Mouse (Mus musculus): Measurements from ENCODE around the gene Mtg2. TPM values are rescaled to one million over a fixed set of nuclear protein-coding genes. Genes with fewer than 3 reads are reported as not detected.

Gene Mtg2
- polyA plus RNA-seq, 1 experiment from 2014 or later = 24.4 TPM

DNA sequence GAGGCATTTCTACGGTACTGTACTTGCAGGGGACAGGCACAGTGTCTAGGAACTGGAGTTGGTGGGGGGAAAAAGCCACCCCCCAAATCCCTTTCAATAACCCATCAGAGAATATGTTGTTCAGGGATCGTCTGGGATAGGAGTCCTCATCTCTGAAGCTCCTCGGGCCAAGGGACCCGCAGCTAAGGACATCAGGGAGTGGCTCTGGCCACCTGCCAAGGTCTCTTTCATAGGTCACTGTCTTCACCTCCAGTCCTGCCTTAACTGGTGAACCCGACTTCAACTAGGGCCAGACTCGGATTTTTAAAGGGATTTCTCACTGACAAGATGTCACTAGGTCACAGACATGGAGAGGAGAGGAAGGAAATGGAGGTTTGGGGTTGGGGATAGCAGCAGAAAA lies 37.9 kb downstream of the Mtg2 start:
- H3K4me3 ChIP-seq = no peak overlapping the region
- no peak for ATAC-seq (replicated peaks; ENCODE audit: insufficient number of reproducible peaks, insufficient read depth, low FRiP score, low read depth)

DNA sequence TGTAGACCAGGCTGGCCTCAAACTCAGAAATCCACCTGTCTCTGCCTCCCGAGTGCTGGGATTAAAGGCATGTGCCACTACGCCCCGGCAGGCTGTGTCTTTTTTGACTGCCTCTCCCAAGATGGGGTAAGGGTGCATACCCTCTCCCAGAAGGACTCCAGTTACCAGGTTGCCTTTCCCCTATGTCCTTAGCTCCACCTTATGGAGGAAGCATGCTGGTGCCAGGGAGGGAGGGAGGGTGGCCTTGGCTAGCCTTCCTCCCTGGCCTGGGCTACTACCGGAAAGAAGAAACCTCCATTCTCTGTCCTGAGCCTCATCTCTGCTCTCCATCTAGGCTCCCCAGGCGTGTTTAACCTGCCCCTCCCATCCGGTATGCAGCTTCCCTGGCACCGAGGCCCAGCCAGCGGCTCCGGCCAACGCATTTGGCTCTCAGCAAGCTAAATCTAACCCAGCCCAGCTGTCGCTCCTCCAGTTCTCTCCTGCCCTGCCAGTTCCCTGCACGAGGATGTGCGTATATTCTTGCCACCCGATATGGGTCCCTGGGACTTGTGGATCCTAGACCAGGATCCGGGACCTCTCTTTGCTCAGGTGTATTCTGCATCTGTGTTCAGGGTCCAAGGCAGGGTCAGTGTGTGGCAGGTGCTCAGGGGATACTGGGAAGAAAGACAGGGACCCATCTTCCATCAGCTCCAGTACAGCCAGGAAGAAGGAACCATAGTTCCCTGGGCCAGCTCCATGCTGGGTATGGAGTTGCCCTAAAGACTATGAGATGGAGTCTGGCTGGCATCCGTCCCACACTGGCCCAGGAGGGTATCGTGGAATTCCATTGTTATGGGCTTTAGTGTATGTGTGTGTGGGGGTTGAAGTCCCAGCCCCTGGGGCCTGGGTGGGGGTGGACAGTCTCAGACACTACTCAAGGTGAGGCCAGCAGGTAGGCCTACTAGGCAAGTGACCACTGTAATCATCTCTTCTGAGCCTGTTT lies 43.8 kb downstream of the Mtg2 start:
- Histone ChIP-seq H3K27ac (peak overlapping the region; percentile 69; the same call in 1 of the 2 replicates), H3K4me3 (no peak overlapping the region), H3K36me3 (no peaks in the 10 kb centered on the region), H3K27me3 (no peaks in the 10 kb centered on the region), H3K4me1 (replicated peaks) (peaks cover 47% of the 10 kb centered on the region), H3K4me2 (no peak overlapping the region), H3K9me3 (replicated peaks) (no peaks in the 10 kb centered on the region), H3K9ac (no peak overlapping the region)
- no peak for ATAC-seq (replicated peaks; ENCODE audit: insufficient number of reproducible peaks, insufficient read depth, low FRiP score, low read depth)
- WGBS = 56% methylated on average over 17 of the region's 17 CpGs

More for the DNA sequence above, 37.9 kb downstream of the Mtg2 start:
- peaks cover 28% of the 10 kb centered on the region for H3K27me3 ChIP-seq
- peaks cover 19% of the 10 kb centered on the region for H3K4me1 ChIP-seq (replicated peaks)
- no peak overlapping the region for H3K27ac ChIP-seq
- no peaks in the 10 kb centered on the region for H3K9me3 ChIP-seq (replicated peaks)
- H3K4me2 ChIP-seq = no peak overlapping the region
- WGBS = 47% methylated on average over 6 of the region's 6 CpGs
- H3K36me3 ChIP-seq = no peaks in the 10 kb centered on the region
- H3K9ac ChIP-seq = no peak overlapping the region

DNA sequence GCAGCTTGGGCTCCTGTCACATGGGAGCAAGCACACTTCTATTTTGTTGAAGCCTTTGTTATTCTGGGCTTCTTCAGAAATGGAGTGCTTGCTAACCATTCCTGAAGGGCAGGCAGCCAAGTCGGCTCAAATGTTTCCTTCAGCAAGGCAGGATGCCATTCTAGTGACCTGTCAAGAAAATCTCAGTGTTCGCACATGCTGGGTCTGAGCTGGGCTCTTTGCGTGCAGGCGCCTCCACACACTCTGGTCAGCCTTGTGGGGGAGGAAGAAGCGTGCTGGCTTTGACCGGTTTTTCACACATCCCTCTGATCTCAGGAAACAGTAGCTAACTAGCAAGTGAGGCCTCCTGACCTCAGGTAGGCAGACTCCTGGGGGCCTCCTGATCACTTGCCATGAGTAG lies 44.9 kb downstream of the Mtg2 start:
- H3K27ac ChIP-seq = peak overlapping the region; percentile 69
- no peaks in the 10 kb centered on the region for H3K27me3 ChIP-seq
- H3K4me1 ChIP-seq (replicated peaks) = peaks cover 54% of the 10 kb centered on the region
- H3K9ac ChIP-seq = no peak overlapping the region
- H3K36me3 ChIP-seq = no peaks in the 10 kb centered on the region
- WGBS = 9% methylated on average over 6 of the region's 6 CpGs
- H3K9me3 ChIP-seq (replicated peaks) = no peaks in the 10 kb centered on the region
- no peak for ATAC-seq (replicated peaks; ENCODE audit: insufficient number of reproducible peaks, insufficient read depth, low FRiP score, low read depth)
- H3K4me3 ChIP-seq = no peak overlapping the region
- H3K4me2 ChIP-seq = no peak overlapping the region

DNA sequence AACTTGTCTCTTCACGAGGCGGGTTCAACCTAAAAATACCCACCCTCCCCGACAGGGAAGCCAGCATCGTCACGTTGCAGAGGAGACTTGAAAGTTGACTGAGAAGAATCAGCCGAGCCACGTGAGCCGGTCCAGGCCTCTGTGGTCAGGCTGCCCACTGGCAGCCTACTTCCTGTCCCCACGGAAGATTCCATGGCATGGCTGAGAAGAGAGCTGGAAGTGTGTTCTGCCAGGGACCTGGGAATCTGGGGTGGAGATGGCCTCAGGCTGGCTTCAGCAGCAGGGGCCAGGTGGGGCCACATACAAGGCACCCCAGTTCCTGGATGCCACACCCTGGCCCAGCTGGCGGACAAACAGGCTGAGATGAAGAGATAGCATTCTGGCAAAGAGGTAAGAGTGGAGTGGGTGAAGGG lies 45.7 kb downstream of the Mtg2 start:
- 41% methylated on average over 10 of the region's 10 CpGs for WGBS
- Histone ChIP-seq H3K4me3 (no peak overlapping the region), H3K9me3 (replicated peaks) (no peaks in the 10 kb centered on the region), H3K9ac (no peak overlapping the region), H3K36me3 (no peaks in the 10 kb centered on the region), H3K4me1 (replicated peaks) (peaks cover 57% of the 10 kb centered on the region), H3K27ac (peak overlapping the region; percentile 69), H3K4me2 (no peak overlapping the region), H3K27me3 (no peaks in the 10 kb centered on the region)
- no peak for ATAC-seq (replicated peaks; ENCODE audit: insufficient number of reproducible peaks, insufficient read depth, low FRiP score, low read depth)

DNA sequence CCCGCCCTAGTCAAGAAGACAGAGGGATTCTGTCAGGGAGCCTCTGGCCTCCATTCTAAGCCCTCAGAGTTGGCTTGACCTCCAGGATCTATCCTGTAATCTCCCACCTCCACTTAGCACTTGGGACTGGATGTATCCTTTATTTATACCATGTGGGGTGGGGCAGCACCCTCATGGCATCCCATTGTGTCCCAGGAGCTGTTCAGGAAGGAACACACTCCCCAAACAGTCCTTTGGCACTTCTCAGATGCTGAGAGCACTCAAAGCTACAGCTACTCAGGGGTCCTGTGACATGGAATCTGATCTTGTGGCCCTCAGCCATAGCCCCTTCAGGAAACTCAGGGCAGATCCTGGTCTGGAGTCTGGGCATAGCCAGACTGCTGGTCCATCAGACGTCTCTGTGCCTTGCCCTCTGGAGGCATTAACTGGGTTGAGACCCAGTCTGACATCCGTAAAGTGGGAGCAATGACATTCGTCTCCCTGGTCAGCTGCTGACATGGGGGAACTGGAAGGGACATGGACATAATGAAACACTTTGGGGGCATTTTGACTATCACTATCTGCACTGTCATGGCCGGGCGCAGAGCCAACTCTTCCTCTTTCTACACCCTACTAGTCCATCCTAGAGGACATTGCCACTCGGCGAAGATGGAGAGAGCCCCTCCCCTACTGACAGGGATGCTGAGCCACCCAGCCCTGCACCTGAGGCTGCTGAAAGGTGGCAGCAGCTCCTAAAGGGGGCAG lies 46.5 kb downstream of the Mtg2 start:
- H3K36me3 ChIP-seq = no peaks in the 10 kb centered on the region
- H3K9ac ChIP-seq = no peak overlapping the region
- H3K4me3 ChIP-seq = no peak overlapping the region
- no peak overlapping the region for H3K27ac ChIP-seq
- no peaks in the 10 kb centered on the region for H3K9me3 ChIP-seq (replicated peaks)
- no peak overlapping the region for H3K4me2 ChIP-seq
- H3K4me1 ChIP-seq (replicated peaks) = peaks cover 57% of the 10 kb centered on the region
- 59% methylated on average over 8 of the region's 8 CpGs for WGBS
- no peaks in the 10 kb centered on the region for H3K27me3 ChIP-seq
- no peak for ATAC-seq (replicated peaks; ENCODE audit: insufficient number of reproducible peaks, insufficient read depth, low FRiP score, low read depth)

DNA sequence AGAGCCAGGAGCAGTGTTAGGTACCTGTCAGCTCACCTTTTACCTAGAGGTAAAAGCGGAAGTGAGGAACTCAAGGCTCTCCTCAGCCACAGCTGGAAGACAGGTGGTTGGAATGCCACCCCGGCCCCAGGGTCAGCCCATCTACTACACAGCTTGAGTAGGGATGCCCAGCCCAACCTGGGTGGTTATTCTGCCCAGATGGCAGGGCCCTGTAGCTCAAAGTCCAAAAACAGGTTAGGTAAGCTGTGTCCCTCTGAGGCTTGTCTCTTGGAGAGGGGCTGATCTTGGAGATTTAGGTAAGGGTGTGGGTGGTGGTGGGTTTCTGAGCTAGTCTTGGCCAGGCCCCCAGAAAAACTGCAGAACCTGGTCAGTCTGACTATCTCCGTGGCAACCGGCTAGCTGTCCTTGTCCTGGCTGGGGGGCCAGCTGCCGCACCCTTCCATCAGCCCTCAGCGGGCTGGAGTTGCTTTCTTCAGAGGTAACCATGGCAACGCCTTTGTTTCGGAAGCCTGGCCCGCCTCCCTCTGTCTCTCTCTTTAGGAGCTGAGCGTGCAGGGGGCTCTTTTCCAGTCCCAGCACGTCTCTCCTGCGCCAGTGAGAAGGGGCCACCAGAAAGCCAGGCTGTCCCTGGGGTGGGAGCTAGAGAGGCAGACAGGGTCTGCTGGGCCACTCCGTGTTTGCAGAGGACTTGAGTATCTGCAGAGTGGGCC lies 47.3 kb downstream of the Mtg2 start:
- no peak overlapping the region for H3K4me3 ChIP-seq
- H3K4me2 ChIP-seq = peak overlapping the region; percentile 83; the same call in 1 of the 2 replicates
- H3K4me1 ChIP-seq (replicated peaks) = peaks cover 57% of the 10 kb centered on the region
- H3K27ac ChIP-seq = no peak overlapping the region
- WGBS = 16% methylated on average over 13 of the region's 13 CpGs
- H3K27me3 ChIP-seq = no peaks in the 10 kb centered on the region
- ATAC-seq (replicated peaks; ENCODE audit: insufficient number of reproducible peaks, insufficient read depth, low FRiP score, low read depth) = no peak
- no peaks in the 10 kb centered on the region for H3K9me3 ChIP-seq (replicated peaks)
- H3K9ac ChIP-seq = no peak overlapping the region
- H3K36me3 ChIP-seq = no peaks in the 10 kb centered on the region

DNA sequence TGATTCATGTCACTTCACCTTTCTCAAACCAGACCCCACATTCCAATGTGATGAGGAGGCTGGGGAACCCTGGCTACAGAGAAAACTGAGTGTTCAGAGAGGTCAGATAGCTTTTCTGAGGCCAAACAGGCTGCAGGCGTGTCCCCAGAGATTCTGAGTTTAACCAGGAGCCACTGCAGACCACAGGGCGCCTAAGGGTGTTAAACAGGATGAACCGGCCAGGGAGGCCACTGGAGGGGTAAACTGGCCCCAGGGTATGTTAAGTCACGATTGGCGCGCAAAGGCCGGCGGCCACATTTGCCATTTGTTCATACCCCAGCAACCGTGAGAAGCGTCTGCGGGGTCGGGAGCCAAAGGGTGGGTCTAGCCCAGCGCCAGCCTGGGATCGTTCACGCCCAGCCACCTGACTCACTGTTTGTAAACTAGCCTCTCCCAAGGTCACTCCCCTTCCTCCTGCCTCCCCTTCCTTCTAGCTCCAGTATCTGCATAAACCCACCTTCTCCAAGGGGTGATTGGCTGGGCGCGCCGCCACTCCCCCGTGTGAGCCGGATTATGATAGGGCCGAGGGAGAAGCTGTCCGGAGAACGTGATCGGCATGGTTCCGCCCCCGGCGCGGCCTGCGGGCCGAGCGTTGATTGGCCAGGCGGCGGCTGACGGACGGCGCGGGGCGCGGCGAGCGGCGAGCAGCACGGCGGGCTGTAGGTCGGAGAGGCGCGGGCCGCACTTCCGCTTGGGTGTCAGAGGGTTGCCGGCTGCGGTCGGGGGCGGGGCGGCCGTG lies 48.5 kb downstream of the Mtg2 start, which contains the start of gene Osbpl2:
Osbpl2 (plus strand) TSS at position 646 of the 778 bp plus-strand sequence.
- peak within 1 kb of the TSS; percentile 67 for H3K4me3 ChIP-seq
- no peaks in the 10 kb centered on the region for H3K36me3 ChIP-seq
- ATAC-seq (replicated peaks; ENCODE audit: insufficient number of reproducible peaks, insufficient read depth, low FRiP score, low read depth) = peak; percentile 98
- no peaks in the 10 kb centered on the region for H3K9me3 ChIP-seq (replicated peaks)
- H3K27ac ChIP-seq = peak within 1 kb of the TSS; percentile 73
- no peaks in the 10 kb centered on the region for H3K27me3 ChIP-seq
- peak within 1 kb of the TSS; percentile 80 for H3K9ac ChIP-seq
- under 1% methylated on average over 55 of the region's 55 CpGs for WGBS
- H3K4me2 ChIP-seq = peak within 1 kb of the TSS; percentile 89
- H3K4me1 ChIP-seq (replicated peaks) = peaks cover 57% of the 10 kb centered on the region

DNA sequence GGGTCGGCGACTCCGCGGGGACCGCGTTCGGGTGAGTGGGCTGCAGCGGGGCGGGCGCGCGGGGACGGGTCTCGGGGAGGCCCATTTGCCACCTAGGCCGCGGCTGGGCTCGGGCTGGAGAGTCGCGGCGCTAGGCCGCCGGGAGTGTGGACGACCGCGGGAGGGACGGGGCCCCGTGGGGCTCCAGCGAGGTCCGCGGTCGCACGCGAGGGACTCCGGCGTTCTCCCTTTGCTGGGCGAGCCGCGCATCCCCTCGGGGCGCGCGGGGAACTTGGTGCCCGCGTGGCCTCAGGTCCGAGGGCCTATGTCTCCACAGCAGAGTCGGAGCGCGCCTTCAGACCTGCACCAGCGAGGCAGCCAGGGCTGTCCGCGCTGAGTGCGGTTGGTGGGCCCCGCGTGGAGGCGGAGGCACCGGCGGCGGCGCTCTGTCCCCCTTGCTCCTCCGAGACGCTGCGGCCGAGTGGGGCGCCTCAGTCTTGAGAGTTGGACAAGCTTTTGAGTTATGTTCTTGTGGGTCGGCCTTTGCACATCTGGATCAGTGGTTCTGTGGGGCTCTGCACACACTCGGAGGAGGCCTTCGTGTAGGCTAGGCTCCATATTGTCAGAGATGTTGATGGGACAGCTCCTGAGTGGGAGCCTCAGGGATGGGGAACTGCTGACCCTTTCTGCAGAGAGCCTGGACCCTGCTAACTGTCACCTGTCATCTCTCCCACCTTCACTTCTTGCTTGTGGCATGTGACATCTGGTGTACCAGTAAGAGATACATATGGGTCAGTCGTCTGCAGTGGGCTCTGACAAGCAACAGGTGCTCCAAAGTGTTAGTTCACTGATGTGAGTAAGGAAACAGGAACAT lies 49.3 kb downstream of the Mtg2 start:
- H3K36me3 ChIP-seq = no peaks in the 10 kb centered on the region
- no peaks in the 10 kb centered on the region for H3K9me3 ChIP-seq (replicated peaks)
- H3K9ac ChIP-seq = peak overlapping the region; percentile 80
- peak; percentile 12 for ATAC-seq (replicated peaks; ENCODE audit: insufficient number of reproducible peaks, insufficient read depth, low FRiP score, low read depth)
- under 1% methylated on average over 53 of the region's 68 CpGs for WGBS
- H3K4me3 ChIP-seq = peak overlapping the region; percentile 67
- H3K27me3 ChIP-seq = no peaks in the 10 kb centered on the region
- H3K27ac ChIP-seq = peak overlapping the region; percentile 73
- peaks cover 49% of the 10 kb centered on the region for H3K4me1 ChIP-seq (replicated peaks)
- H3K4me2 ChIP-seq = peak overlapping the region; percentile 89

DNA sequence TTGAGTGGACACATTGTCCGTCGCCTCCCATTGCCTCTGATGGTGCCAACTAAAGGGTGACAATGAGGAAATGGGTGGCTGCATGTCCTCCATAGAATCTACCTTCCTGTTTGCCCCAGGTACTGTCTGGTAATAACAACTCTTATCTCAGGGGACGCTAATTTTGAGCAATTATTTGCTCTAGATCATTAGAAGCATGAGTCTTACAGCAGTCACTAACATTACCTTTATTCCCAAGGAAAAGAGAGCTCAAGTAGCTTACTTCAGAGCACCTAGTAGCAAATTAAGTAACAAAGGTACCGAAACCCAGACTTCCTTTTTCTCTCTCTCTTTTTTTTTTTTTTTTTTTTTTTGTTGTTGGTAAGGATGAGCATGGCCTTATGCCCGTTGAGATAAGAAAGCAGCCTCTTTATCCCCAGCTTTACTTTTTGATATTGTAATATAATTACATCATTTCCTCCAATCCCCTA lies 49.9 kb downstream of the Mtg2 start:
- H3K36me3 ChIP-seq = no peaks in the 10 kb centered on the region
- H3K4me1 ChIP-seq (replicated peaks) = peaks cover 43% of the 10 kb centered on the region
- peak overlapping the region; percentile 67 for H3K4me3 ChIP-seq
- WGBS = 57% methylated on average over 5 of the region's 5 CpGs
- no peaks in the 10 kb centered on the region for H3K9me3 ChIP-seq (replicated peaks)
- peak overlapping the region; percentile 89 for H3K4me2 ChIP-seq
- no peak for ATAC-seq (replicated peaks; ENCODE audit: insufficient number of reproducible peaks, insufficient read depth, low FRiP score, low read depth)
- no peak overlapping the region for H3K27ac ChIP-seq
- peak overlapping the region; percentile 80 for H3K9ac ChIP-seq
- H3K27me3 ChIP-seq = no peaks in the 10 kb centered on the region

DNA sequence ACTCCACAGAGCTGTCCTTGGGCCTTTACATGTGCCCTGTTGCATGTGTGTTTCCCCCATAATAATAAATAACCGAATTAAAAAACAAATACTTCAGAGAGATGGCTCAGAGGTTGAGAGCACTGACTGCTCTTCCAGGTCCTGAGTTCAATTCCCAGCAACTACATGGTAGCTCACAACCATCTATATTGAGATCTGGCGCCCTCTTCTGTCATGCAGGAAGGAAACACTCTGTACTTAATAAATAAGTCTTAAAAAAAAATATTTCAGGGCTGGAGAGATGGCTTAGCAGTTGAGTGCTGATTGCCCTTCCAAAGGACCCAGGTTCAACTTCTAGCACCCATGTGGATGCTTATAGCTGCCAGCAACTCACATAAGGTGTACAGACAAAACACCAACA lies 53.8 kb downstream of the Mtg2 start:
- Histone ChIP-seq H3K27ac (no peak overlapping the region), H3K27me3 (no peaks in the 10 kb centered on the region), H3K4me3 (no peak overlapping the region), H3K9ac (no peak overlapping the region), H3K9me3 (replicated peaks) (no peaks in the 10 kb centered on the region), H3K4me1 (replicated peaks) (peaks cover 33% of the 10 kb centered on the region), H3K4me2 (no peak overlapping the region), H3K36me3 (no peaks in the 10 kb centered on the region)
- no peak for ATAC-seq (replicated peaks; ENCODE audit: insufficient number of reproducible peaks, insufficient read depth, low FRiP score, low read depth)
- WGBS = 85% methylated on average over 2 of the region's 2 CpGs
